Mouse (Mus musculus) heart, adult 2 months (tissue): ENCODE results near the gene Ube2s.

Experiments used
- CTCF ChIP-seq: fragments of 200-600 bp; IDR thresholded peaks from 2 replicates; pipeline ENCODE4 v1.8.1; 2022; ENCODE audit warnings: antibody characterized with exemption, mild to moderate bottlenecking, moderate library complexity
- POLR2A ChIP-seq: fragments of 200-500 bp; IDR thresholded peaks from 2 replicates; pipeline ENCODE4 v1.6.1; 2011; ENCODE audit warnings: mild to moderate bottlenecking, low read depth, low read length, control low read depth; ENCODE audit not compliant: insufficient read depth

GRCm38 (mm10) chr7:4771202-4771601 lies 41.2 kb downstream of the Ube2s start, which contains the start of gene Fam71e2:
- TF ChIP-seq CTCF, result no peak
- no peak for TF ChIP-seq POLR2A
